Mouse (Mus musculus): ENCODE measurements around the gene Olfr420.

Olfr420 gene

GRCm38 (mm10) chr1:174155333-174155732 lies at the start of gene Olfr420:
Olfr420 (plus strand) TSS chr1:174155633.
- DNase-seq (ENCODE audit: extremely low read depth, low read depth, low spot score) = no peak

DNA sequence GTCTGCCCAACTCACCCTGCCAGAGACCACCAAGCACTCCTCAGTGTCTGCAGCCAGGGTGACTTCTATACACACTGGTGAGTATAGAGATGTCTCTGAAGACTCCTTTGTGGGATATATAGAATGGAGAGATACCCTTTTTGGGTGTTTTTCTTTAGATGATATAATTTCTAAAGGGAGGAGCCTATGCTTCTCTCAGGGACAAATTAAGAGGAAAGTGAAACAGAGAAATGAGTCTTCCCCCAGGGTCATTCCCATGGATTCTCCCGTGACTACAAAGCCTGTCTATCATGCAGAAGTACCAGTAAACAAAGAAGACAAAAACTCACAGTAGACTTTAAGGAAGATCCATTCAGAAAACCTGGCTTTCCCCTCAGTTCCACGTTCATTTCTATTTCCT lies 34.4 kb upstream of the Olfr420 start, which contains the start of gene Olfr231:
TSS of gene Olfr231 (minus strand) at position 101 of the 400 bp plus-strand sequence.
- no peak for DNase-seq (ENCODE audit: extremely low read depth, low read depth, low spot score)

- DNase-seq (ENCODE audit: extremely low read depth, low read depth, low spot score) = no peak
Measured at GRCm38 (mm10) chr1:174131217-174131616, 24.2 kb upstream of the Olfr420 start, which contains the start of gene Olfr424. Olfr424 (plus strand) TSS chr1:174131517.

GRCm38 (mm10) chr1:174131999-174132398 lies 23.4 kb upstream of the Olfr420 start:
- DNase-seq (ENCODE audit: extremely low read depth, low read depth, low spot score) = no peak

DNA sequence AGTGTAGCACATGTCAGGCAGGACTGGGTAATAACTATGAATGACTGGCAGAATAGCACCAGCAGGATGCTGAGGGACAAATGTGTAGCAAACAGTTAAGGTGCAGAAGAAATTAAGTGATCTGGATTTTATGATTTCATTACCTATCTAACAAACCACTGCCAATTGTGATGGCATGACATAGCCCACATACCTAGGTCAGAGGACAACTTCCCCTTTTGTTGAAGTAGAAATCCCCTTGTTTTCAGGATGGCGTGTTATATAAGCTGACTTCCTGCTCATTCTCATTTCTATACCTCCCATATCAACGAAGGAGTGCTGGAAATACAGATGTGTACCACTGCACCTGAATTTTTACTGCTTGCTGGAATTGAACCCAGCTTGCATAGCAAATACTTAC lies 14.0 kb upstream of the Olfr420 start:
- DNase-seq (ENCODE audit: extremely low read depth, low read depth, low spot score) = no peak

DNA sequence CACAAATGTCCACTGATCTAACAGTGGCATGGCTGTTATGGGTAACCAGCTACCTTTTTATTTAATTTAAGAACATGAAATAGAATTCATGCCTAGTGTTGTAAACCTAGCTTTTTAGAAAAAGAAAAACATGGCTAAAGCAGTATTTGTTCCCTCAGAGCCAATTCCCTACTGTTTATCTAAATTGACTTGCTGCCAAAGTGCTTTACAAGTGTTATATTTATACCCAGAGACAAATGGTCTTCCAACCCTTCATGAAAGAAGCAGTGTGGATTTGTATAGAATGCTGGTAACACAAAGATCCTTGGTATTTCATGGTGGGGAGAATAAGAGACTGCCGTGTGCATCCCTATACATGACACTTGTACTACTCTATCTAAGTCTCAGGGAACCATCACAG lies 8.7 kb upstream of the Olfr420 start:
- no peak for DNase-seq (ENCODE audit: extremely low read depth, low read depth, low spot score)

DNA sequence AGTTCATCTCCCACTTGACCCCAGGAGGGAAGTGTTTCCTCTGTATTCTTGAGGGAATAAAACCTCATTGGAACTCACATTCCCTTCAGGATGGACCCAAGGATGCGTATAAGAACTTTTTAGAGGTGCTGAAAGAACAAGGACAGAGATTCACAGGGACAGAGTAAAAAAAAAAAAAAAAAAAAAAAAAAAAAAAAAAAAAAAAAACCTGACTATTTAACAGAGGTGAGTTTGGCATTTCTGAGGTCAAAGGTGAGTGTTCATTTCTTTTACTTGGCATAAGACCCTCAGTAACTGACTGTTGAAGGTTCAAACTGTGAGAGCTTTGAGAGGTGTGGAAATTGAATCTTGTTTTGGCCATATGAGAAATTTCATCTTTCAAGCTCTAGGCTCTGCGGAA lies 6.1 kb upstream of the Olfr420 start:
- no peak for DNase-seq (ENCODE audit: extremely low read depth, low read depth, low spot score)

- no peak for DNase-seq (ENCODE audit: extremely low read depth, low read depth, low spot score)
Measured at GRCm38 (mm10) chr1:174157622-174158021, 2.2 kb downstream of the Olfr420 start.

DNA sequence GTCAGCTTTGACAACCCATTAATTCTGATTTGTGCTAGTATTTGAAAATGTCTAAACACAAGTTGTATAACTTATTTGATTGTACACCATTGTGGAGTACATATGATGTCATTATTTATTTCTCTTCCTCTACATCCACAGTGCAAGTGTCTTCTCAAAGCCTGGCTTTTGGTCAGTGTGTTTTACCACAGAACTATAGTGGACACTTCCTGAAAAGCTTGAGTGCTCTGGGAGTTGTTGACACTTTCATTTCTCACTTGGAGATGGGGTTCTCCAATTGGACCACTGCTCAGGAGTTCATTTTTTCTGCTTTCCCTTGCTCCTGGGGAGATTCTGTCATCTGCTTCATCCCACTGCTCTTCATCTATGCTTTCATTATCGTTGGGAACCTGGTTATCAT lies 3.1 kb downstream of the Olfr420 start:
- no peak for DNase-seq (ENCODE audit: extremely low read depth, low read depth, low spot score)

DNA sequence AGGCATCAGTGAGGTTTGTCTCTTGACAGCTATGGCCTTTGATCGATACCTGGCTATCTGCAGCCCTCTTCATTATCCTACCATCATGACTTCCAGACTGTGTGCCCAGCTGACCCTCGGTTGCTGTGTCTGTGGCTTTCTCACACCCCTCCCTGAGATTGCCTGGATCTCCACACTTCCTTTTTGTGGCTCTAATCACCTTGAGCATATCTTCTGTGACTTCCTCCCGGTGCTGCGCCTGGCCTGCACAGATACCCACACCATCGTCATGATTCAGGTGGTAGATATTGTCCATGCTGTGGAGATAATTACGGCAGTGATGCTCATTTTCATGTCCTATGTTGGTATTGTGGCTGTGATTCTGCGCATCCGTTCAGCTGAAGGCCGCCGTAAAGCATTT lies 3.7 kb downstream of the Olfr420 start:
- DNase-seq (ENCODE audit: extremely low read depth, low read depth, low spot score) = no peak

DNA sequence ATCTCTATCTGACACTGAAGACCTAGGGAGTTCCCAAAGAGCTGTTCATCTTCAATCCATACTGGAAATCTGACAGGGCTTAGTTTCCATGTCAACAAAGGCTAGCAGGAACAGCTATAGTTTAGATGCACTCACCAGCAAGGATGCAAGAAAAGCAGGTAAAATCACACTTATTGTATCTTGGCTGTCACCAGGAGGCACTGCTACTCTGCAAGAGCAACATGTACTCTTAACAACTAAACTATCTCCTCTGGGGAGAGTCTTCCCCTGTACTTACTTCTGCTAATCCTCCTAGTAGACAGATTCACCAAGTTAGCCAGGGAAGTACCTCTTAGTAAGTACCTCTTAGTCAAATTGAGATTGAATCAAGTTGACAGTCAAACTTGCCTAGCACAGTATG lies 13.6 kb downstream of the Olfr420 start:
- no peak for DNase-seq (ENCODE audit: extremely low read depth, low read depth, low spot score)

GRCm38 (mm10) chr1:174170706-174171501 lies 15.5 kb downstream of the Olfr420 start:
- DNase-seq (ENCODE audit: extremely low read depth, low read depth, low spot score) = no peak

DNA sequence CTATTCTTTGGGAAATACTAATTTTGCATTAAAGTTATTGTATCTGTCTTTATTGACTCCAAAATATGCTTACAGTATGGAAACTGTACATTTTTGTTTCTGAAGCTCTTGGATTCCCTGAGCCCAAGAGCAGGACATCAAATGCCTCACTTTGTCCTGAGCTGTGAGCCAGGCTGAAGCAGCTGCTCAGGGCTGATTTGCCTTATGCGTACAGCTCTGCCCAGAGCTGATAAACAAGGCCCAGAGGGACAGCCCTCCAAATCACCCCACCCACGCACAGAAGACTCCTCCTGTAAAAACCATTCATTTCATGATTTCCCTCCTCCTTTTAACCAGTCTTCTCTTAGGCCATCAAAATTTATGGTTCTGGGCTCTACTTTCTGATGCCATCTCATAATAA lies 16.1 kb downstream of the Olfr420 start:
- DNase-seq (ENCODE audit: extremely low read depth, low read depth, low spot score) = no peak

GRCm38 (mm10) chr1:174172605-174173004 lies 17.2 kb downstream of the Olfr420 start, which contains the start of gene Spta1:
Spta1 (plus strand) TSS chr1:174172776.
- no peak for DNase-seq (ENCODE audit: extremely low read depth, low read depth, low spot score)

DNA sequence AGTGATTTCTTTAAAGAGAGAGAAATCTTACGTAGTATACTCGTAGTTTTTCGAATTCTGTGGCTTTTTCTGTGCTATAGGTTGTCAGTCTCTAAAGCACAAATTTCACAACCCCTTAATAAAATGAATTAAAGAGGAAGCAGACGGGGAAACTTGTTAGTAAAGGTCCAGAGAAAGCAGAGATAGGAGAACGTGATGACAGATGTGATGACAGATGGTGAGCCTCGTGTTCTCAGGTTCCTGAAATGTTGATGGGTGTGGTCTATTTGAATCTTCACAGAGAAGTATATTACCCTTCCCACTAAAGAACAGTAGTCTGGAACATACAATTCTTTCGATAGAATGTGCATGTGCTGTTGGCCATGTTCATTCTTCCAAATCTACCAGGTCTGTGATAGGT lies 49.3 kb downstream of the Olfr420 start:
- no peak for DNase-seq (ENCODE audit: extremely low read depth, low read depth, low spot score)
